Comparison of ENCODE assay signal across 16 mouse cellular contexts in the genomic region with DNA sequence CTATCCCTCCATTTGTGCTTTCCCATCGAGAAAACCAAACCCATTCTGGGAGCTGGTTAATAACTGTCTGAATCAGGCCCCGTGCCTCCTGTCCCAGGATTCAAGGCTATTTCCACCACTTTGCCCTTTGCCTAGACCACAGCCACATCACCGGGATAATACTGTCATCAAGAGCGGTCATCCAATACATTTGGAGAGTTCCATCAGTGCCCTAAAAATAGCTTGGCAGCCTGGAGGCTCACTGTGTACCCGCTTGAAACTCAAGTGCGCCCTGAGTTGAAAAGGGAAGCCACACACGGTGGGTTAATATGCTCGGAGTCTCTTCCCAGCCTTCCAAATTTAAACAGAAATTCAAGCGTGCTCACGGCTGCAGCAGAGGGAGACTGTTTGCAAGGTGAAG. TPM values are rescaled to one million over a fixed set of nuclear protein-coding genes. Genes with fewer than 3 reads are reported as not detected.
DNase-seq lines count a peak whose midpoint lies in the region; TF ChIP-seq lines count a peak whose summit lies in the region.
"Had no signal": no experiment of that assay in that cellular context is flagged by ENCODE, and none has a peak within 500 bp of the region (broad histone marks: within the 10 kb centered on the region; RNA-seq: fewer than 3 reads in every experiment).

No protein-coding gene starts in this region.

- H3K4me1 ChIP-seq in heart, embryonic 10.5 days: peaks cover 22% of the 10 kb centered on the region

- 38% methylated on average over 10 of the region's 10 CpGs for WGBS in heart, embryonic 10.5 days

- peak; percentile 62 to 75 for DNase-seq in adrenal gland, adult (ENCODE audit: inconsistent age in 2 of 2, low spot score in 1 of 2)
- no peak for DNase-seq in adrenal gland, adult 8-10 months
- no peak for DNase-seq in layer of hippocampus, adult 2 months (ENCODE audit: low spot score in 2 of 2)
- DNase-seq in layer of hippocampus, adult 8-10 months (ENCODE audit: low spot score in 2 of 2): no peak
- peak; percentile 83 for DNase-seq in heart, embryonic 10.5 days (ENCODE audit: low spot score)
- DNase-seq in heart, postnatal 4 days: peak; percentile 65
- no peak for DNase-seq in kidney, postnatal 10 days
- no peak for DNase-seq in natural killer cell, adult 2 months (ENCODE audit: low spot score in 2 of 2)
- DNase-seq: embryo, embryonic 11 days; lung, adult 18-20 months; midbrain, embryonic 14.5 days had no signal

- no peaks in the 10 kb centered on the region for H3K36me3 ChIP-seq in heart, embryonic 10.5 days
- H3K36me3 ChIP-seq: hindbrain, embryonic 13.5 days; limb, embryonic 13.5 days had no signal

- H3K4me3 ChIP-seq in layer of hippocampus, adult 2 months: no peak overlapping the region
- peak overlapping the region; percentile 31; the same call in 1 of the 2 replicates for H3K4me3 ChIP-seq in heart, embryonic 10.5 days
- H3K4me3 ChIP-seq: hindbrain, embryonic 13.5 days; limb, embryonic 13.5 days had no signal

- H3K27ac ChIP-seq in layer of hippocampus, adult 2 months: peak overlapping the region; percentile 48; the same call in 1 of the 2 replicates
- H3K27ac ChIP-seq in heart, embryonic 10.5 days: peak overlapping the region; percentile 85
- H3K27ac ChIP-seq: hindbrain, embryonic 13.5 days; limb, embryonic 13.5 days; macrophage; stomach, postnatal 0 days had no signal

- H3K9me3 ChIP-seq in heart, embryonic 10.5 days: no peaks in the 10 kb centered on the region
- H3K9me3 ChIP-seq: hindbrain, embryonic 13.5 days; limb, embryonic 13.5 days had no signal

- H3K27me3 ChIP-seq in heart, embryonic 10.5 days (ENCODE audit: insufficient read depth, poor library complexity, severe bottlenecking): no peaks in the 10 kb centered on the region
- H3K27me3 ChIP-seq: limb, embryonic 13.5 days; Patski had no signal

- no peak for TF ChIP-seq CTCF in layer of hippocampus, adult 2 months (conservative IDR thresholded peaks at IDR 0.05)

RNA-seq across cellular contexts. Expression of gene Rbm24, which starts 4.6 kb away (rescaled TPM):
- 10 to 100 TPM in 2 of 4 experiments, 1 to 10 TPM in 2; 6.7 to 10.8 (median 9.0) TPM for total RNA-seq in adrenal gland, adult 8-10 months (2022)
- 10 to 100 TPM; 20.2 to 24.7 TPM for total RNA-seq in layer of hippocampus, adult 2 months (2021)
- 10 to 100 TPM; 17.8 to 22.7 (median 18.5) TPM for total RNA-seq in layer of hippocampus, adult 8-10 months (2022)
- 22.9 and 36.8 TPM in 2 replicates for polyA plus RNA-seq in heart, embryonic 10.5 days (2016; fragmentation: Nextera tagmentation; extraction: Ambion mirVana)
- total RNA-seq in heart, postnatal 4 days (2021): 100 to 1,000 TPM; 262 to 288 TPM
- polyA plus RNA-seq: macrophage had no signal

Comparison
In these comparisons a context has a peak if more than half of its experiments do, and no peak if none do; other contexts are left out.
1. DNase-seq: peak in adrenal gland, adult (2 of 2), heart, embryonic 10.5 days (single experiment) and heart, postnatal 4 days (single experiment); none in adrenal gland, adult 8-10 months (single experiment), layer of hippocampus, adult 2 months (0 of 2), layer of hippocampus, adult 8-10 months (0 of 2), kidney, postnatal 10 days (single experiment) and natural killer cell, adult 2 months (0 of 2).
2. RNA of gene Rbm24, which starts 4.6 kb away (total RNA-seq): 262 to 288 TPM in heart, postnatal 4 days; 20.2 to 24.7 TPM in layer of hippocampus, adult 2 months, 17.8 to 22.7 TPM in layer of hippocampus, adult 8-10 months and 6.7 to 10.8 TPM in adrenal gland, adult 8-10 months; every median in the first group is over 10 times any median in the second.